Mouse (Mus musculus): Measurements from ENCODE around the gene Dgcr2. TPM values are rescaled to one million over a fixed set of nuclear protein-coding genes. Genes with fewer than 3 reads are reported as not detected.

The Dgcr2 gene
- polyA plus RNA-seq, 1 experiment from 2014 or later = 119 TPM

- H3K4me3 ChIP-seq = no peak within 1 kb of the TSS
- H3K9ac ChIP-seq = no peak within 1 kb of the TSS
- ATAC-seq (replicated peaks) = no peak
- H3K27ac ChIP-seq = no peak within 1 kb of the TSS
- 82% methylated on average over 6 of the region's 6 CpGs for WGBS
- H3K4me2 ChIP-seq = no peak within 1 kb of the TSS
- H3K36me3 ChIP-seq (replicated peaks) = peaks cover 14% of the 10 kb centered on the region
- peaks cover 15% of the 10 kb centered on the region; the same call in 1 of the 2 replicates for H3K27me3 ChIP-seq (replicated peaks)
- H3K4me1 ChIP-seq = peaks cover 21% of the 10 kb centered on the region
- no peaks in the 10 kb centered on the region for H3K9me3 ChIP-seq
These were observed 60.3 kb downstream of the Dgcr2 start, which contains the start of gene Car15 for GRCm38 (mm10) chr16:17838051-17838450. Car15 (minus strand) TSS chr16:17838364.

- Histone ChIP-seq H3K4me2 (0 out of 2 replicates have a peak overlapping the region, but pooled peaks have one; percentile 8), H3K4me3 (no peak overlapping the region), H3K27ac (no peak overlapping the region), H3K9ac (no peak overlapping the region), H3K9me3 (no peaks in the 10 kb centered on the region), H3K27me3 (replicated peaks) (peaks cover 40% of the 10 kb centered on the region), H3K36me3 (replicated peaks) (no peaks in the 10 kb centered on the region), H3K4me1 (peaks cover 29% of the 10 kb centered on the region)
- ATAC-seq (replicated peaks) = no peak
- WGBS = 66% methylated on average over 13 of the region's 13 CpGs
These were observed 62.9 kb downstream of the Dgcr2 start for GRCm38 (mm10) chr16:17835481-17835880.

- peak; percentile 13 for ATAC-seq (replicated peaks)
- Histone ChIP-seq H3K4me3 (peak overlapping the region; percentile 72), H3K9ac (peak overlapping the region; percentile 81; the same call in 1 of the 2 replicates), H3K36me3 (replicated peaks) (no peaks in the 10 kb centered on the region), H3K4me2 (peak overlapping the region; percentile 92), H3K9me3 (no peaks in the 10 kb centered on the region), H3K27ac (peak overlapping the region; percentile 91), H3K4me1 (peaks cover 29% of the 10 kb centered on the region), H3K27me3 (replicated peaks) (peaks cover 41% of the 10 kb centered on the region)
- 42% methylated on average over 7 of the region's 7 CpGs for WGBS
These were observed 63.8 kb downstream of the Dgcr2 start for GRCm38 (mm10) chr16:17834543-17834942.

- H3K4me3 ChIP-seq = peak overlapping the region; percentile 72
These were observed 64.5 kb downstream of the Dgcr2 start for GRCm38 (mm10) chr16:17833681-17834399.

GRCm38 (mm10) chr16:17833321-17833680 lies 65.1 kb downstream of the Dgcr2 start:
- peaks cover 41% of the 10 kb centered on the region for H3K27me3 ChIP-seq (replicated peaks)

More at GRCm38 (mm10) chr16:17833681-17834399, 64.5 kb downstream of the Dgcr2 start:
- peak; percentile 82 for ATAC-seq (replicated peaks)
- peak overlapping the region; percentile 92 for H3K4me2 ChIP-seq
- H3K27me3 ChIP-seq (replicated peaks) = peaks cover 41% of the 10 kb centered on the region
- H3K9me3 ChIP-seq = no peaks in the 10 kb centered on the region
- peaks cover 29% of the 10 kb centered on the region for H3K4me1 ChIP-seq
- WGBS = under 1% methylated on average over 70 of the region's 103 CpGs
- peak overlapping the region; percentile 81 for H3K9ac ChIP-seq
- peak overlapping the region; percentile 91 for H3K27ac ChIP-seq
- H3K36me3 ChIP-seq (replicated peaks) = no peaks in the 10 kb centered on the region

GRCm38 (mm10) chr16:17832821-17833220 lies 65.5 kb downstream of the Dgcr2 start, which contains the start of gene B830017H08Rik:
B830017H08Rik (plus strand) TSS chr16:17833121.
- Histone ChIP-seq H3K4me2 (peak within 1 kb of the TSS; percentile 92), H3K27ac (peak within 1 kb of the TSS; percentile 91), H3K4me1 (peaks cover 29% of the 10 kb centered on the region), H3K9me3 (no peaks in the 10 kb centered on the region), H3K36me3 (replicated peaks) (no peaks in the 10 kb centered on the region), H3K27me3 (replicated peaks) (peaks cover 41% of the 10 kb centered on the region), H3K9ac (peak within 1 kb of the TSS; percentile 81), H3K4me3 (peak within 1 kb of the TSS; percentile 72)
- no peak for ATAC-seq (replicated peaks)
- WGBS = 21% methylated on average over 7 of the region's 7 CpGs

More at GRCm38 (mm10) chr16:17833321-17833680, 65.1 kb downstream of the Dgcr2 start:
- H3K4me3 ChIP-seq = peak overlapping the region; percentile 72
- H3K9ac ChIP-seq = peak overlapping the region; percentile 81
- H3K36me3 ChIP-seq (replicated peaks) = no peaks in the 10 kb centered on the region
- ATAC-seq (replicated peaks) = peak; percentile 80
- under 1% methylated on average over 37 of the region's 37 CpGs for WGBS
- H3K4me2 ChIP-seq = peak overlapping the region; percentile 92
- peaks cover 29% of the 10 kb centered on the region for H3K4me1 ChIP-seq
- H3K27ac ChIP-seq = peak overlapping the region; percentile 91
- no peaks in the 10 kb centered on the region for H3K9me3 ChIP-seq

GRCm38 (mm10) chr16:17831781-17832180 lies 66.6 kb downstream of the Dgcr2 start:
- Histone ChIP-seq H3K4me2 (no peak overlapping the region), H3K9me3 (no peaks in the 10 kb centered on the region), H3K27me3 (replicated peaks) (peaks cover 38% of the 10 kb centered on the region), H3K4me1 (peaks cover 29% of the 10 kb centered on the region), H3K9ac (no peak overlapping the region), H3K4me3 (no peak overlapping the region), H3K27ac (no peak overlapping the region), H3K36me3 (replicated peaks) (no peaks in the 10 kb centered on the region)
- ATAC-seq (replicated peaks) = no peak
- WGBS = 9% methylated on average over 11 of the region's 11 CpGs

- H3K27me3 ChIP-seq (replicated peaks) = peaks cover 30% of the 10 kb centered on the region
These were observed 67.8 kb downstream of the Dgcr2 start for GRCm38 (mm10) chr16:17830385-17831178.

GRCm38 (mm10) chr16:17828867-17829266 lies 69.5 kb downstream of the Dgcr2 start:
- Histone ChIP-seq H3K4me3 (no peak overlapping the region), H3K27me3 (replicated peaks) (peaks cover 26% of the 10 kb centered on the region), H3K4me2 (no peak overlapping the region), H3K9me3 (no peaks in the 10 kb centered on the region), H3K4me1 (peaks cover 11% of the 10 kb centered on the region), H3K27ac (no peak overlapping the region), H3K36me3 (replicated peaks) (no peaks in the 10 kb centered on the region), H3K9ac (no peak overlapping the region)
- 80% methylated on average over 3 of the region's 3 CpGs for WGBS
- ATAC-seq (replicated peaks) = no peak

More at GRCm38 (mm10) chr16:17830385-17831178, 67.8 kb downstream of the Dgcr2 start:
- Histone ChIP-seq H3K4me1 (peaks cover 27% of the 10 kb centered on the region), H3K9me3 (no peaks in the 10 kb centered on the region), H3K4me3 (no peak overlapping the region), H3K27ac (no peak overlapping the region), H3K4me2 (no peak overlapping the region), H3K36me3 (replicated peaks) (no peaks in the 10 kb centered on the region), H3K9ac (no peak overlapping the region)
- no peak for ATAC-seq (replicated peaks)
- 57% methylated on average over 10 of the region's 10 CpGs for WGBS

GRCm38 (mm10) chr16:17828229-17828628 lies 70.1 kb downstream of the Dgcr2 start:
- H3K27me3 ChIP-seq (replicated peaks) = peaks cover 26% of the 10 kb centered on the region
- WGBS = 88% methylated on average over 2 of the region's 2 CpGs
- H3K4me3 ChIP-seq = no peak overlapping the region
- H3K9ac ChIP-seq = no peak overlapping the region
- H3K36me3 ChIP-seq (replicated peaks) = no peaks in the 10 kb centered on the region
- no peak overlapping the region for H3K27ac ChIP-seq
- no peak overlapping the region for H3K4me2 ChIP-seq
- H3K9me3 ChIP-seq = no peaks in the 10 kb centered on the region
- ATAC-seq (replicated peaks) = no peak
- H3K4me1 ChIP-seq = peaks cover 10% of the 10 kb centered on the region

- peaks cover 11% of the 10 kb centered on the region for H3K27me3 ChIP-seq (replicated peaks)
- H3K9ac ChIP-seq = no peak overlapping the region
- H3K27ac ChIP-seq = no peak overlapping the region
- no peak overlapping the region for H3K4me2 ChIP-seq
- WGBS = 88% methylated on average over 2 of the region's 2 CpGs
- H3K4me1 ChIP-seq = no peaks in the 10 kb centered on the region
- no peaks in the 10 kb centered on the region for H3K36me3 ChIP-seq (replicated peaks)
- no peak overlapping the region for H3K4me3 ChIP-seq
- no peak for ATAC-seq (replicated peaks)
- no peaks in the 10 kb centered on the region for H3K9me3 ChIP-seq
These were observed 71.9 kb downstream of the Dgcr2 start for GRCm38 (mm10) chr16:17826500-17826899.

- Histone ChIP-seq H3K4me1 (peaks cover 13% of the 10 kb centered on the region), H3K36me3 (replicated peaks) (no peaks in the 10 kb centered on the region), H3K4me3 (no peak overlapping the region), H3K9ac (no peak overlapping the region), H3K27me3 (replicated peaks) (peaks cover 21% of the 10 kb centered on the region), H3K27ac (no peak overlapping the region), H3K4me2 (peak overlapping the region; percentile 88), H3K9me3 (no peaks in the 10 kb centered on the region)
- ATAC-seq (replicated peaks) = no peak
- 77% methylated on average over 8 of the region's 8 CpGs for WGBS
These were observed 81.8 kb downstream of the Dgcr2 start for GRCm38 (mm10) chr16:17816528-17816927.

Data from midbrain, embryonic 15.5 days (tissue).